Mouse (Mus musculus) fat pad, adult 2 months (tissue): ENCODE data around the gene A930017K11Rik.

Experiments used
- DNase-seq: peaks from one replicate; pipeline ENCODE4 v3.0.0-alpha.2; 2011; ENCODE audit warnings: low read depth, low spot score; ENCODE audit errors: extremely low read depth

Gene A930017K11Rik

DNA sequence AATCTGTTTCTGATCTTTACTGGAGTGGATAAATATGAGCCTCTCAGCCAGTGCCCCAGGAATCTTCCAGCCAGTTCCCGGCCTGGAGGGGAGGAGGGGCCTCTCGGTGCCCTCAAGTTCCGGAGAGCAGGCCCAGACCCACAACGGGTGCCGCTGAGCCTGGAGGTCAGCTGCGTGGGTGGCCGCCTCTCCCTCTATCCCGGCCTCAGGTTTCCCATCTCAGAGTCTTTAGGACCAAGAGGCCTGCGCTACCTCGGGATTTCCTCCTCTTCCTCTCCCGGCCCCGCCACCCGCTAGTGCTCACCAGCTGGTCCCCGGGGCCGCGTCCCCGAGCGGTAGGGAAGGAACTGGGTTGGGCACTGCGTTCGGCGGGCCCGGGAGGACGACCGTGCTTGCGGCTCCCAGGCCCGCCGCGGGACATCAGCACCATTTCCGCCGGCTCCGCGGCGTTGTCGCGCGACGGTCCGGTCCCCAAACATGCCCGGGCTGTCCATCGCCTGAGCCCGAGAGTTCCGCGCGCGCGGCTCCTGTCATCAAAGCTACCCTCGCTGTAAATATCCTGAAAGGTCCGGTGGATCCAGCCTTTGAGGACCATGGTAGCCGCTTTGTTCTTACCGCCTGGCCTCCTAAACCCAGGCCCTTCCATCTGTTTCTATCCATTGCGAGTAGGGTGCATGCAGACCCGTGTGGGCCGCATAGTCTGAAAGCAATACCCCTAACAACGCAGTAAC lies 10.7 kb downstream of the A930017K11Rik start:
- no peak for DNase-seq

DNA sequence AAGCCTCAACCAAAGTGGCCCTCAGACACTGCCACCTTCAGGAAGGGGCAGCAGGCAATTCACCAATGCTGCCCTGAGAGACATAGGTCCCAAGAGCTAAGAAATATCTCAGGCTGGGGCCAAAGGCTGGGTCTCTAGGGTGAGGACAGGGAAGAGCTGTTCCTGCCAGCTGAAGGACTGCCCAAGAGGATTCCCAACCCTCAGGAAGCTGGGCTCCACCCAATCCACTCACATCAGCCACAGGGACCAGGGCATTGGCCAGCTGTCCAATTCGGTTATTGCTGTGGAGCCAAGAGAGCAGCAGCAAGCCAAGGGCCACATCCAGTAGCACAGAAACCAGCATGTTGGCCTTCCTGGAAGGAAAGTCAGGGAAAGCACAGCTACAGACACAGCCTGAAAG lies 17.8 kb downstream of the A930017K11Rik start:
- DNase-seq, result no peak

DNA sequence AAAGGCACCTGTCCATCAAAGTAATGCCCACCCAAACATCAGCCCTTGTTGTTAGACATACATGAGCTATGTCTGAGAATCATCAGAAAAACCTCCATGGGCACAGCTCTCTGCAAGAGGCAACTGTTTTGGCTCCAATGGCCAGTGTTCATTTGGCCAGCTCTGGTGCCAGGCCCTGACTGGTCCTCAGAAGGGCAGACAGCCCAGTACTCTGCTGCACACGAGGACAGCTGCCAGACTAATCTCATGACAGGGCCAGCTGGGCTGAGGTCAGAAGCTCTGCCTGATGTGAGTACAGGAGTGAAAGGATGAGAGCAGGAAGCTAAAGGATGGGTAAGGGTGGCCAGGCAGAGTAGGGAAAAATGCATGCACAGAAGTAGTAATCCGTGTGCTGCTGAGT lies 27.0 kb downstream of the A930017K11Rik start:
- no peak for DNase-seq

DNA sequence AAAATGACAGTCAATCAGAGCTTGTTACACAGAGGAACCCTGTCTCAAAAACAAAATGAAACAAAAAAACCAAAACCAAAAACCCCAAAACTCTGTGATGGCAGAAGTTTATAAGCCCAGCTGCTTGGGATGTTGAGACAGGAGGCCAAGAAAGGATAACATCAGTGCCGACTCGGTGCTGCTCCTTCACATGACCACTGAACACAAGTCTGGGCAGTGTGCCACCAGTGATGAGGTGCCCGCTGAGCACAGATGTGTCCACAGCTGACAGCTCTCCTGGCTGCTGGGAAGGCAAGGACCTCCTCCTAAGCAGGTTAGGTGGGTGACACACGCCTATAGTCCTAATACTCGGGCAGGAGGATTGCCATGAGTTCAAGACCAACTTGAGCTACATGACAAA lies 30.2 kb downstream of the A930017K11Rik start:
- no peak for DNase-seq

DNA sequence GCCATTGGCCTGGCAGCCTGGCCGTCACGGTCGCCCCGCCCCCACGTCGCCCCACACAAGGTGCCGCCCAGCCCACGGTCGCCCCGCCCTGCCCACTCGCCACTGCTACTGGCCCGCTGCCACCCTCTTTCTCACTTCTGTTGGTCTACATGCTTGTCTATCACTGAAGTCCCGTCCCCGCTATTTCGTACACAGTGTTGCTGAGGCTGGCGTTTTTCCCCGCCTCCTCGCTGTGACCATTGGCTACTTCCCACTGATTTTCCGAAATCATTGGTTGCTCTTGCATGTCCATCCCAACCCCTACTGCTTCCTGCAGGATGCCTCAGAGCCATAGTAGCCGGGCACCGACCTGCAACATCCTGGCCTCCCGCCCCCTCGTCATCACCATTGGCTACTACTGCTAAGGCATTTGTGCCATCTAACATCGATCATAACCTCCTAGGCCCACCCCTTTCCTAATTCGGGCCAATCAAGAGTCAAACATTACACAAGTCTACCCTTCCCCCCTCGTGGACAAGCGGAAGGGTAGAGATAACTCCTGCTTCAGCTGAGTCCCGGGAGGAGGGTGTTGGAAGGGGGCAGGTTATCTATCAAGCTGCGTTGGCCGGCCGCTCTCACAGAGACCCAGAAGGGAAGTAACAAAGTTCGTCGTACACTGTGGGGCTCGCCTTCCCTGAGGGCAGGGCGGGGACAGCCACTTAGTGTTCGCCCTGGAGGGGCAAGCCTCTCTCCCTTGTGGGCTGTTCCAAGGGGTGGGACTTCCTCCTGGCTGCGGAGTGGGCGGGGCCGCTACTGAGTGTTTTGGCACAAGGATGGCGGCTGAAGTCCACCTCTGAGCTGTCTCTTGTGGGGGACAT lies 32.4 kb downstream of the A930017K11Rik start:
- peak; percentile 100 for DNase-seq

DNA sequence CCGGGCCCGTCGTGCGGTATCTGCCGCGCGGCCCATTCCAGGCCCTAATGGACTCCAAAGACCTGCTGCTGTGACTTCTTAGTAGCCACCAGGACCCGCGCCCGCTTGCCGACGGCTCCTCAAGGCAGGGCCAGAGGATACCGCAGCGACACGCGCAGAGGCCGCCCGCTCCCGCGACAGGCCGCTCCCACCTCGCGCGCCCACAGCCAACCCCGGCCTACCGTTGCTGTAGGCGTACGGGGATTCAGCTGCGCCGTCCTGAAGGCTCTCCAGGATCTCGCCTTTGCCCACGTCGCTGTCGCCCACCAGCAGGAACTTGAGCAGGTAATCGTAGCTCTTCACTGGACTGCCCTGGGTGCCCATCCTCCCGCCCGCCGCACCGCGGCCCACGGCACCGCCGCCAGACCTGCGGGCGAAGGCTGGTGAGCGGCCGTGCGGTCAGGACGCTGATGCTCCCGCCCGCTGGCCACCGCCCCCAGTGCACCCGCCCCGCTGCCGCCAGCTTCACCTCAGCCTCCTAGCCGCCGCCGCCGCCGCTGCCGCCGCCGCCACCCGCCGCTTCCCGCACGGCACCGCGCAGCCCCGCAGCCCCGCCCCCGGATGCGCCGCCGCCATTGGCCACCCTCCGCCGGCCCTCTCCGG lies 33.1 kb downstream of the A930017K11Rik start, which contains the start of gene Rab40c:
Rab40c (minus strand) TSS at position 584 of the 642 bp plus-strand sequence.
- DNase-seq, result no peak

DNA sequence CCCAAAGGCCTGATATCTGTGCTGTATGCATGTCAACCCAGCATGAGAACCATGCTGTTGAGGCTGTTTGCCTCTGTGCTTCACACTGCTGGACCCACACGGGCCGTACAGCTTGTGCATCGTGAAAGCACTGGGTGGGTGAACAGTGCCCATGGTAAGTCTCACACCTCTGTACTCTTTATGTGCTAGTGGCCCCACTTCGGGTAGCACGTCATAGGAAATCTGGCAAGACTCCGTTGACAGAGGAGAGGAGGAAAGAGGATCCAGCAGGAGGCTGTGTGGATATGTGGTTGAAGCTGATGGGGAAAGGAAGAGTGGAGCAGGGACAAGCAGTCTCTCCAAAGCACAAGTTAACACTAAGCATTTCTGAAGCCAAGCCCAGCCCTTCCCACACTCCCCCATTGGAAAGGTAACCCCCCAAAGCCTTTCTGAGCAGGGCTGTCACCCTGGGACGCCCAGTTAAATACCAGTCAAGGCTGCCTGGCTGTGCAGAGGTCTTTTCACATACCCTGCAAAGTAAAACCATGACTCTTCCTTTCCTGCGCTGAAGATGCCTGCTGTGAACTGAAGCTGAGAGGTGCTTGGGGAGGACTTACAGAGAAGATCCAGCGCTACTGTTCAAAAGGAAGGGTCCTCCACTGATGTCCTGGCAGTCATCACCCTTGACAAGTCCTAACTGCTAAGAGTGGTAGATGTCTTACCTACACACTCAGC lies 34.2 kb downstream of the A930017K11Rik start:
- no peak for DNase-seq

DNA sequence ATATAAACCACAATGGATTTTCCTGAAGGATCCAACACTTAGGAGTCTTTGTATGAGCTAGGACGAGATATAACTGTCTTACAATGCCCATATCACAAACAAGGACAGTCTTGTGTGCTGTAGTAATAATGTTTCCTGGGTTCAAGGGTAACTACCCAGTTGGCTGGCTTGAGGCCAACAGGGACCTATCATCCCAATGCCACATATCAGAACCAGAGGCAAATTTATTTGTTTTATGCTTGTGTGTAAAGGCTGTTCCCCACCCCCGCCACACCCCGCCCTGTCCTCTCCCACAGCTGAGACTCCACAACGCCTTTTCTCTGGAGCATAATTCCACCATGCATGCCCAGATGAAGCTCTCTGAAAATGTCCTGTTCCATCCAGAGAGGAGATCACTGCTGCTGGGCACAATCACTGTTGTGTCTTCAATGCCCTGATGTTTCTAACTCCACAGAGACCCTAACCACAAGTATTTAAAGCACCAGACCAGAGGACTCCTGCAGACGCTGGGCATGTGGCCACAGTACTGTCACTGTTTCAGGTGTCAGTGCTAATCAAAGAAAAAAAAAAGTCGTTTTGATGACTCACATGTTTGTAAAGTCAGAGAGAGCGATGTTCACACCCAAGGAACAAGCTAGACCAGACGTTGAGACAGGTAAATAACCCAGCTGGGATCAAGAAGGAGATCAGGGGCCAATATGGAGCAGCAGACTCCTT lies 35.3 kb downstream of the A930017K11Rik start:
- no peak for DNase-seq

DNA sequence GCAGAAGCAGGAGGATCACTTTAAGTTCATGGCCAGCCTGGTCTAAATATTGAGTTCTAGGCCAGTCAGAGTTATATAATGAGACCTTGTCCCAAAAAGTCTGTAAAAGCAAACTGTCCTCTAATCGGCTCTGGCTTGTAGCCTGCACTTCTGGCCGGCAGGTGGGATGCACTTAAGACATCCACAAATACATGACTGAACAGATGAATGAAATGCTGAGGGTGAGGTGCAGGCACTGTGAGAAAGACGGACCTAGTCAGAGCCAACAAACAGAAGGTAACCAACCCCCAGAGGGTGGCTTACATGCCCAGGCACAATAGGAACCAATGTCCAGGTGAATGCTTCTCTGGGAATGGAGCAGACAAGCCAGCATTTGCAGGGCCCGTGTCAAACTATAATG lies 38.1 kb downstream of the A930017K11Rik start:
- no peak for DNase-seq

DNA sequence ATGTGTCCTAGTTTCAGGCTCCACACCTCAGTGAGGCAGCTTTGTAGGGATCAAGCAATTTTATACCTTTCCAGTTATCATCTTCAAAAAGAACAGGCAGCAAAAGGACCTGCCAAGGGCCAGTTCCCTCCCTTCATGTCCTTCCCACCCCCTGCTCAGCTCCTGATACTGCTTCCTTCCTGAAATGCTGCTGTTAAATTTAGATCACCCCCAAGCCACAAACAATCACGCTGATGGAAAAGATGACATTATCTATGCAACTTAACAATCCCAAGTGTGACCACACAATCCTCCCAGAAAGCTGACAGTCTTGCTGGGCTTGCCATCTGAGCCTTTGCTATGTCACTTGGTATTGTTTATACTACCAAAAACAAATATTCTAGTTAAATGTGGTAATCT lies 38.5 kb downstream of the A930017K11Rik start:
- no peak for DNase-seq

DNA sequence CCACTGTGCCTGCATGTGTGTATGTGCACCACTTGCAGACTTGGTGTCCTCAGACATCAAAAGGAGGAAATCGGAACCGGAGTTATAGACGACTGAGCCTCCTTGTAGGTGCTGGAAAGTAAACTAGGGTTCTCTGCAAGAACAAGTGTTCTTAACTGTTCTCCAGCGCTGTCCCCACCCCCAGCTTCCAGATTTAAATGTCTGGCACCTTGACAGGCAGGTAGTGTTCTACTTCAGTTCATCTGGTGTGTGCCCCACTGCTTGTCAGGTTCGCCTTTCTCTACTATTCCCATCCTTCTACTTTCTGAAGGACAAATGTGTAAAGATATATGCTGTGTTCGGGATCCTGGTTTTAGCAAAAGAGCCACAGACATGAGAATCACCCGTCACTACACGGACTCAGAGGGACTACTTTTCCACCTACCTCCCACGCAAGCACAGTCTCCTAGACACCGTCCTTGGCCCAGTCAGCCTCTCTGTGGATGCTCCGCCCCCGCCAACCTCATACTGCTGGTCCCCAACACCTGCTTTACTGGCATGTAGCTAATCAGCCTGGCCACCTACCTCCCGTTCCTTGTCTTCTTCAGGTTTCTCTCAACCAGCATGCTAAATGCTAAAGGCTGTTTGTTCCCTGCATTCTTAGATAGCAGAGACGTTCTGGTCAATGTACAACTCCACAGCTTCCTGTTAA lies 39.0 kb downstream of the A930017K11Rik start:
- DNase-seq, result no peak

DNA sequence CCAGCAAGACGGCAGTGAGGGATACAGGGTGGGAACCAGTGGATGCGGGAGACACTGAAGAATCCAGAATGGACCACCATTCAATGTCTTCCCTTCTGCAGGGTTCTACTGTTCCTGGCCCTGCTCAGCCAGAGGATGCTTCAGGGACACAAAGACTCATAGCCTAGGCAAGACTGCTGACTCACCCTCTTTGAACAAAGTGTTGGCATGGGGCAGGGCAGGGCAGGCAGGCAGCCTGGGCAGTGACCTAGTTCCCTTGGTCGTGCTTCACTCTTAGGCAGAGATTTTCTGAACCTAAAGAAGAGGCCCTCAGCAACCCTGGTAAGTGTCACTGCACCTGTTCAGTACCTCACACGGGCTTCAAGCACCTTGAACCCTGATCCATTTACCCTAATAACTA lies 40.5 kb downstream of the A930017K11Rik start:
- DNase-seq, result no peak

DNA sequence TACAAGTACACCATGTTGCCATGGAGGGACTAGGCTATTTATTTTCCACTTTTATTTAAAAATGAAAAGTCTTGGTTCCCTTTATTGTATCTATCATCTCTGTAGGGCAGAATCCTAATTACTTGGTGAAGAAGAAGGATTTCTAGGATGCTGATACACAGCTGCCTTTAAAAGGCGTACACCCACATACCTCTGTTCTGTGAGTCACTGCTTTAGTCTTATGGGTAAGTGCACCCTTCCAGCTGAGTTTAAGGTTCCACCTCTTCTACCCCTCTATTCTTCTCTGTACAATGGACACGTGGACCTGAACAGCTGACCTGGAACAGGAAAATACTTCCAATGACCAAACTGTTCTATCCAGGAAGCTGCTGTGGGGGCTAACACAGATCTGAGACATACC lies 44.7 kb downstream of the A930017K11Rik start:
- DNase-seq, result no peak

DNA sequence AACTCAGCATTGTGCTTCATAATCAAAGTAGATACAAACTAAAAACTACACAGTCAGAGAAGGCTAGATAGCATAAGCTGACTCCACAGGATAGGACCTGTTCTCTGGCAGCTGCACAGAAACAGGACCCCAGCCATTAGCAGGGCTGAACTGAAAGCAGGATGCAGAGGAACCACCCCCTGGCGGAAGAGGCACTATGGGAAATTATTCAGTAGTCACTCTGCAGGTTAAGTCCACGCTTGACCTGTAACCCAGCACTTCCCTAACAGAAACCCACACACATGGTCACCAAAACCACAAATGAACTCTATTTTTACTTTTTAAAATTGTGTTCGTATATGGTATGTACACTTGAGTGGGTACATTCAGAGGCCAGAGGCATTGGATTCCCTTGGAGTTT lies 49.3 kb downstream of the A930017K11Rik start:
- DNase-seq, result no peak

DNA sequence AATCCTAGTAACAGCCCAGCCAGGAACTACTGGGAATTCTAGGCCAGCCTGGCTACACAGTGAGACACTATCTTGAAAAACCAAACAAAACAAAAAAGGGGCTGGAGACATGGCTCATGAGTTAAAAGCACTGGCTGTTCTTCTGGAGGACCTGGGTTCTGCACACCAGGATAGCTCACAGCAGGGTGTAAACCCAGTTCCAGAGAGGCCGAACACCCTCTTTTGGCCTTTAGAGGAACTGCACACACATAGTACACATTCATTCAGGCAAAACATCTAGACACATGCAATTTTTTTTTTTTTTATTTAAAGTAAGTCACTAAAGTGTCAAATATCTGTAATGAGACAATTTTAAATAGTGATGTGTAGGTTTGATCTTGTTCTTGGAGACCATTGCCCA lies 52.2 kb downstream of the A930017K11Rik start:
- DNase-seq, result no peak
